Mouse (Mus musculus) embryo, embryonic 11.5 days (tissue): ENCODE results near the gene Dand5.
A peak's percentile ranks its signal among the peaks of the same experiment; 100 is the strongest.
"Not testable (repeated sequence)": the region's sequence is repeated elsewhere in the genome, so short reads cannot be mapped to it uniquely, and the experiment has no call there.

ENCODE experiments used
- DNase-seq: peaks from one replicate; pipeline ENCODE4 v3.0.0-alpha.2; 2012; ENCODE audit warnings: low read depth, low spot score

Gene Dand5

GRCm38 (mm10) chr8:84834866-84835855 is 12.5 kb upstream of the Dand5 start:
- DNase-seq = no peak

DNA sequence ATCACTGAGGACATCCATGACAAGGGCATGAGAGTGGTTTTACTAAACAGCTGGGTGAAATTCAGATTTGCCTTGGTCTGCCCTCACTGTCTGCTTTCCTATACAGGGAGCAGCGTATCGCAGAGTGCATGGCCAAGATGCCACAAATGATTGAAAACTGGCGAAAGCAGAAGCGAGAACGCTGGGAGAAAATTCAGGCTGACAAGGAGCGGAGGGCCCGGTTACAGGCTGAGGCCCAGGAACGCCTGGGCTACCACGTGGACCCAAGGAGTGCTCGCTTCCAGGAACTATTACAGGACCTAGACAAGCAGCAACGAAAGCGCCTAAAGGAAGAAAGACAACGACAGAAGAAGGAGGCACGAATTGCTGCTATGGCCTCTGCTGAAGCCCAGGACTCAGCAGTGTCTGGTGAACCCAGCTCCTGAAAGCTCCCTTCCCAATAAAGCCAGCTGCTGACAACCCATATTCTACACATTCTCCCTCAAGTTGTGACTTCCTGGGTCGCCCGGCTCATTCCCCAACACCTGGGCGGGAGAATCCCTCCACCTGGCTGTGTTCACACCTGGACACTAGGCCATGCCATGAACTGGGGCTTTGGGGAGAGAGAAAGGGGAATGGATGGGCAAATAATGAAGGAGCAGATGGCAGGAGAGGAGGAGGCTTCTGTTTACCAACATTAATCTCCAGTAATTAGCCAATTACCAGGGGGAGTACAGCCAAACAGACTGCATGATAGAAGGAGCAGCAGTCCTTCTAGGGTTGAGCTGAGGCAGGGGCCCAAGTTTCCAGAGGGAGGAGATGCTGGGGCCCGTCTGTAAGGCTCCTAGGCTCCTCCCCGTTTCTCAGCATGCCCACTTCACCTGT is 11.6 kb upstream of the Dand5 start:
- no peak for DNase-seq

DNA sequence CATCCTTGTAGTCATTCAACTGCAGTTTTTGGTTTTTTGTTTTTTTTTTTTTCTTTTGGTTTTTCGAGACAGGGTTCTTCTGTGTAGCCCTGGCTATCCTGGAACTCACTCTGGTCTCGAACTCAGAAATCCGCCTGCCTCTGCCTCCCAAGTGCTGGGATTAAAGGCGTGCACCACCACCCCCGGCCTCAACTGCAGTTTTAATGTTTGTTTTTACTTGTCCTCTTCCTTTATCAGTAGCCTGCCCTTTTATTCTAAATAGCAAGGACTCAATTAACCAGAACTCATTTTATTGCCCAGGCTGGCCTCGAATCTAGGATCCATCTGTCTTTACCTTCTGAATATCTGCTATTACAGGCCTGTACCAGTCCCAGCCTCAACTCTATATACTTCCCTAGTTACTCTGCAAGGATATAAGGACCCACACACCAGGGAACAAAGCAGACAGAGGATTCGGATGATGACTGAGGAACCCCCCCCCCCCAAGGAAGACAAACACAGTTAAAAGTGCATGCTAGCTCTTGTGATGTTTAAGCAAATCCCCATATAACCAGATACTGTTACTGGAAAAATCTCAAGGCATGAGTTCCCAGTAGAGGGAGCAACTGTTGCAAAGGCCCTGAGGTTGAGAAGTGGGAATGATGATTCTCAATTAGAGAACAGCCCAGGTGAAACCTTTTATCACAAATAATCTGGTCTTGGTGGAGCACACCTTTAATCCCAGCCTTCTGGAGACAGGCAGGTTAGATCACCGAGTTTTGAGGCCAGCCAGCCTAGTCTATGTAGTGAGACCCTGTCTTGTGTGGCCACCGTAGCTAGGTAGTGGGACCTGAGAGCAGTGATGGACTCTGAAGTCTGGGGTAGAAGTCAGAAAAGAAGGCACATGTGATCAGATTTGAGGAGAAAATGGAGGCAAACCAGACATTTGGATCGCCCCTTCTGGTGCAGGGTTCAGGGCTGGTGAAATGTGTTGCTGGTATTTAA is 10.4 kb upstream of the Dand5 start:
- DNase-seq = no peak

GRCm38 (mm10) chr8:84832034-84832717 is 9.6 kb upstream of the Dand5 start:
- DNase-seq = no peak

DNA sequence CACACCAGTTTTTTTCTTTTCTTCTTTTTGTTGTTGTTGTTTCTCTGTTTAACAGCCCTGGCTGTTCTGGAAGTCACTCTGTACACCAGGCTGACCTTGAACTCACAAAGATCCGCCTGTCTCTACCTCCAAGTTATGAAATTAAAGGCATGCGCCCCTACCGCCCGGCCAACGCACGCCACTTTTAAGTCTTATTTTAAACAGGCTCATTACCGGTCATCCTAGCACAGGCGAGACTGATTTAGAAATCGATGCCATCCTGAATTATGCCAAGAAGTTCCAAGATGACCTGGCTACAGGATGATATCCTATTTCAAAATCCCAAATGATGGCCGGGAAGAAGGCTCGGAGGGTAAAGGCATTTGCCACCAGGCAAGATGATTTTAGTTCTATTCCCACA is 8.9 kb upstream of the Dand5 start, which contains the start of gene Gadd45gip1:
Gene Gadd45gip1, plus strand, starts transcription at position 33 of the 400 bp plus-strand sequence.
- no peak for DNase-seq

DNA sequence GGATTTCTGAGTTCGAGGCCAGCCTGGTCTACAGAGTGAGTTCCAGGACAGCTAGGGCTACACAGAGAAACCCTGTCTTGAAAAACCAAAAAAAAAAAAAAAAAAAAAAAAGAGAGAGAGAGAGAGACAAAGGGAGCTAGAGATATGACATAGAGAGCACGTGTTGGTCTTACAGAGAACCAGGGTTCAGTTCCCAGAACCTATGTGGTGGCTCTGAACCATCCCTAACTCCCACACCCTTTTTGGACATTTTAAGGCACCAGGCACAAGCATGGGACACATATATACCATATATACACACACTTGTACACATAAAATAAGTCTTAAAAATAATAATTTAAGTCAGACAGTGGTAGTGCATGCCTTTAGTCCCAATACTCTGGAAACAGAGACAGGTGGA is 3.9 kb upstream of the Dand5 start:
- not testable (repeated sequence) for DNase-seq

- no peak for DNase-seq
These were observed 3.0 kb upstream of the Dand5 start for GRCm38 (mm10) chr8:84825636-84826035.

GRCm38 (mm10) chr8:84823653-84824052 is 1.0 kb upstream of the Dand5 start:
- DNase-seq = no peak

DNA sequence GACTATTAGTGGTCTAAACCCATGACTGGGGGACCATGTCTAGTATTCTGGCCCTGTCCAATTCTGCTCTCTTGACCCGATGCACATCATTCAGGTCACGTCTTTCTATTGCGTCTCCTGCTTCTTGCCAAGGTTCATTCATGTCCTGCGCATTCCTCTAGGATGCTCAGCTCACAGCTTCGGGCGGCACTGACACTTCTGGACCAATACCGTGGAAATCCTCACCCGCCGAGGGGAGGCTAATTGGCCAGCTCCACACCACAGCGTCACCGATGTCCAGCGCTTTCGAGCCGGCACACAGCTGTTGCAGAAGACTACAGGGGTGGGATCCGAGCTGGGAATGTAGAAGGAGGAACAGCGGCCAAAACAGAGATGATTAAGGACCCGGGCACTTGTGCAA is 6.5 kb downstream of the Dand5 start:
- DNase-seq = no peak

- peak; percentile 84 for DNase-seq
These were observed 7.1 kb downstream of the Dand5 start for GRCm38 (mm10) chr8:84815547-84815946.

- no peak for DNase-seq
These were observed 7.8 kb downstream of the Dand5 start for GRCm38 (mm10) chr8:84814555-84815441.

DNA sequence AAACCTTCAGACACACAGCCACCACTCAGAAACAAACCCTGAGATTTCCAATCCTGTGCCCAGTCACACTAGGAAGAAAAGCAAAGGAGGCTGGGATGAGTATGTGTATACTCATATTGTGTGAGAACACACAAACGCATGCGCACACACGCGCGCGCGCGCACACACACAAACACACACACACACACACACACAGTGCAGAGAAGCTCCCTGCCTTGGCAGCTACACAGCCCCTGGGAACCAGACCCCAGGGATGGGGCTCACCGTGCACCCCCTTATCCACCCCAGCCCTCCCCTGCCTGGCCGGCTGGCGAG is 8.4 kb downstream of the Dand5 start:
- no peak for DNase-seq

- no peak for DNase-seq
These were observed 8.8 kb downstream of the Dand5 start for GRCm38 (mm10) chr8:84813830-84814229.

DNA sequence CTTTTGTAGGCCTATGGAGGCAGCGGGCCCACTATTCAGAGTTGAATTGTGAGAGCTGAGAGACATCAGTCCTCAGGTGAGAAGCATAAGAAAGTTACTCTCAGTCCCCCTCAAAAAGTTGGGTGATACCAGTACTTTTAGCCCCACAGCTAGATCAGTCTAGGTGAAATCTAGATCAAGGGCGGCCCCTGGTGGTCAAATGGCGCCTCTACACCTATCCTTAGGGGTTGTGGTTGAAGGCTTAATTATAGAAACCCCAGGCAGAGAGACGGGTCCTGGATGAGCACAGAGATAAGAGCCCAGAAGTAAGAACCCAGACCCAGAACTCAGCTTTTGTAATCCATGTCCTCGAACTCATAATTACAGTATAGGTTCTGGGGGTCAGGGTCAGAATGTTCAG is 9.6 kb downstream of the Dand5 start:
- no peak for DNase-seq

DNA sequence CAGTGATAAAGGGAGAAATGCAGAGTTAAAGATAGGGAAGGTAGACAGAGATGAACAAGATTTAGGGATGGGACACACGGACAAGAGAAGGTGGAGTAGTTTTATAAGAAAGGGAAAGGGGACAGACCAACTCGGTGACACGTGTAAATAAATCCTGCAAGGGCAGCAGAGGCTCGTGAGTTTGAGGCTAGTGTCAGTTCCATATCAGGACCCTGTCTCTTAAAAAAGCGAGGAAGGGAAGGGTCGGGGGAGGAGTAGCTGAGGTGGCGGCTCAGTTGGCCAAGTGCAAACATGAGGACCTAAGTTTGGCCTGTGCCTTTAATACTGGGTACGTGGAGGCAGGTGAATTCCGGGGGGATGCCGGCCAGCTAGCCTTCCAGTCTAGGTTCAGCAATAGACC is 11.3 kb downstream of the Dand5 start:
- no peak for DNase-seq

DNA sequence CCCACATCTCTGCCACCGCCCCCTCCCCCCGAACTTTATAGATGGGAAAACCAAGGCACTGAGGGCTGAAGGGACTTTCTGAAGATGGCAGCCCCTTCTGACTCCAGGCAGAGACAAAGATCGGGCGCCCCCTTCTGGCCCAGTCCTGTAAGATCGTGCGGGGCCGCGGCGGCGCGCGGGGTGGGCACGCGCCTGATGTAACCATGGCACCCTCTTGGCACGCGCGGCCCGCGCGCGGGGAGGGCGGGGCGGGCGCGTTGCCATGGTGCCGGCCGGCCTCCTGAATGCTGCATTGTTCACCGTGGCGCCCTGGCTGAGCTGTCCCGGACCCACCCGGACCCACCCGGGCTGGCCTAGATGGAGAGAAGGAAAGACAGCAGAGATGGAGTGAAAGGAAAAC is 11.7 kb downstream of the Dand5 start:
- DNase-seq = peak; percentile 78

GRCm38 (mm10) chr8:84809941-84810280 is 12.7 kb downstream of the Dand5 start:
- no peak for DNase-seq

GRCm38 (mm10) chr8:84809109-84809940 is 13.3 kb downstream of the Dand5 start:
- no peak for DNase-seq

- no peak for DNase-seq
These were observed 16.6 kb downstream of the Dand5 start for GRCm38 (mm10) chr8:84806031-84806430.
